Mouse (Mus musculus) left cerebral cortex, adult 8-10 months (tissue): ENCODE data around the gene Ppp1r9a. TPM values are rescaled to one million over a fixed set of nuclear protein-coding genes. Genes with fewer than 3 reads are reported as not detected.
"Not testable (repeated sequence)": the region's sequence is repeated elsewhere in the genome, so short reads cannot be mapped to it uniquely, and the experiment has no call there.

Source experiments
- DNase-seq, 2 experiments: peaks; one replicate each; pipeline ENCODE4 v3.0.0; 2022; ENCODE audit warnings: low spot score in 2 of 2
- total RNA-seq, 4 experiments: library from RNA; stranded (reverse); gene quantifications; 2 replicates each; pipeline ENCODE4 v1.2.4; 2022

Ppp1r9a gene
- total RNA-seq, result 100 to 1,000 TPM; 205 to 266 (median 234) TPM

DNA sequence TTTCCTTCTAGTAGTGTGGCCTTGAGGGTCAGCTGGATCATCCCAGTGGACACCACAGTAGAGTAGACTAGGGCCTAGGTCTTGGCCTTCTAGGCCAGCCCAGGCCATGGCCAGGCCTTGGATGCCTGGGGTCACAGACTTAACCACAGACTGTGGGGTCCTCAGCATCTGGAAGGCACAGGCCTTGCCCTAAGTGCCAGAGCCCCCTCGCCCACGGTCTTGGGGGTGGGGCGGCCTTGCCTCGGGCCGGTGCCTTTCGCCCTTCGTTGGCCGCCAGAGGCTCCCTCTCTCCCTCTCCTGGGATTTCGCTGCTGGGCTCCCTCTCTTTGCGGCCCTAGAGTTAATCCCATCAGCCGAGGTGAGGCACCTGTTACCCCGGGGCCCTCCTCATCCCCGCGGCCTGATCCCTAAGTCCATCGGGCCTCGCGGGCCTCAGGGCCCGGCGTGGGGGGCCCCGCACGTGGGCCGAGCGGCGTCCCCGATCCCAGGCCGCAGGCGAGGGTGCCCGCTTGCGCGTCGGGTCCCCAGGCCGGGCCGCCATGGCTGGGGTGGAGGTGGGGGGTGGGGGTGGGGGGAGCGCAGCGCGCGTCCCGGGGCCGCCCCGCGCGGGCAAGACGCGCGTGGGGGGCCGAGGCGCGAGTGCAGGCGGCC is at the start of gene Ppp1r9a:
Gene Ppp1r9a, plus strand, starts transcription at position 244 of the 651 bp plus-strand sequence.
- peak in 1 of 2 experiments; percentile 36 for DNase-seq

DNA sequence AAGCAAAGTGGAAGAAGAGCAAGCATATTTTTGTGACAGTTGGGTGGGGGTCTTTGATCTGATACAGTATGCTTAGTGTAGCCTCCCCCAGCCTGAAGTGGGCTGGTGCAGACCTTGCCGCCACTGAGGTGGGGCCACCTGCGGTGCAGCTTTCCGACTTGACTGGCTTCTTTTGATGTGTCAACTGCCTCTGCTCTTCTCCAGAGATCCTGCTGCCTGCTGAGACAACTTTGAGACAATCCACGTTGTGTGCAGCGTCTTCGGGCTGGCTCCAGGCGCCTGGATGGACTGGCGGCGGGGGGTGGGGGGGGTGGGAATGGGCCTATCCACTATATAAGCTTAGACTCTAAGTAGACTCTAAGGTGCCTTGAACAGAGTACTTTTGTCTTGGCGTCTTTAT is 47.5 kb upstream of the Ppp1r9a start:
- no peak for DNase-seq

DNA sequence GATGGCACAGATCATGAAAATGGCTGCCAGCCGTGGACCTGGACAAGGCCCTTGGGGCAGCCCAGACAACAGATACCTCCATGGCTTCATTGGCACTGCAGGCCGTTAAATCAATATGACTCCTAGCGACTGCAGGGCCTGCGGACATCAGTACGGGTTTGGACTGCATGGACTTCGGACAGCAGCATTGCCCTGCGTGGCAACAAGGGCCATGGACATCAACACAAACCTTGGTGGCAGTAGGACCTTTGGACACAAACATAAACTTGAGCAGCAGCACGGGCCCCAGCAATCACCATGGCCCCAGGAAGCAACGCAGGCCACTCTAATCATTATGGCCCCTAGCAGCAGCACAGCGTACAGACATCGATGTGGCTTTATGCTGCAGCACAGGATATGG is 45.8 kb upstream of the Ppp1r9a start:
- no peak for DNase-seq

DNA sequence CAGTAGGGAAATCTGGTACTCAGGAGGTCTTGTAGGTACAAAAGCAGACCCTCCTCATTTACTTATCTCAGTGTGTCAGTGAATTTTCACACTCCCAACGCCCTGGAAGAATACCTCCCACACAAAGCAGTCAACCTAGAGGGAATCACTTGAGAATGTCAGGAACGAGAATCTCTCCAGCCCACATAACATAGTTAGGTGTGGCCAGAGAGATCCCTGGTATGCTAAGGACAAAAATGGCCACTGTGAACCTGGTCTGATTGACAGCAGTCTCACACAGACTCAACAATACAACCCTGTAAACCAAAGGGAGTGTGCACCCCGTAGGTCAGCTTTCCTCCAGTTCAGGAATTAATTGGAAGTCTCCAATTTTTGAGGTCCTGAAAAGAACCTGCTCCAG is 18.4 kb upstream of the Ppp1r9a start:
- no peak for DNase-seq

DNA sequence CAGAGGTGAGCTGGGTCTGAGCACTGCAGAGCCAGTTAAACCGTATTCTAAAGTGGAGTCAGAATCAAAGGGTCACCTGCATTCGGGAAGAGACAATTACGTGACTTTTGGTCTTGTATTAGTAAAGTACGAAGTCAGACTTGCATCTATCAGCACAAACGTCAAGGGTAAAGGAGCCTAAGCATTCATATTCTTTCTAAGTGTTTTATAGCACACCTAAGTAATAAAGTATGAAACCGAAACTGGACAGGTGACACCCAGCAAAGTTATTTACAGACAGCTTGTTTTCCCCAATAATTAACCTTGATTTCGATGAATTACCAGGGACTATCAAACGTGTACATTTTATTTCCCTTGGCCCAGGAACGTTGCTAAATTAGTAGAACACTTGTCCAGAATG is 13.2 kb upstream of the Ppp1r9a start:
- DNase-seq, result no peak

DNA sequence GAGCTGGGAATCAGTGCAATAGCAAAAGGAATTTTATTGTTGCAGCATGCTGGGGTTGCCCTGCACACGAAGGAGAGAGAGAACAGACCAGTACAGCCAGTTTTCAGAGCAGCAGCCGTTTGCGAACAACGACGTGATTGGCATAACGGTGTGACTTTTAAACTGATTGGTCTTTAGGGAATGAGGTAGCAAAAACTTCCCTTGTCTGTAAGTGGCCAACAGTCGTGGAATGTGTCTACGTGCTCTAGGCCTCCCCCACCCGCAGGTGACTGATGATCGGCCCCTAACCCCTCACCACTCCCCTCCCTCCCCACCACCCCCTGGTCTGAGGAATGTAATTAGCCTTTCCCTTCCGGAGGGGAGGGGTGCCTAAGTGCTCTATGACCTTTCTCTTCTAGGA is 10.3 kb upstream of the Ppp1r9a start:
- DNase-seq, result no peak

DNA sequence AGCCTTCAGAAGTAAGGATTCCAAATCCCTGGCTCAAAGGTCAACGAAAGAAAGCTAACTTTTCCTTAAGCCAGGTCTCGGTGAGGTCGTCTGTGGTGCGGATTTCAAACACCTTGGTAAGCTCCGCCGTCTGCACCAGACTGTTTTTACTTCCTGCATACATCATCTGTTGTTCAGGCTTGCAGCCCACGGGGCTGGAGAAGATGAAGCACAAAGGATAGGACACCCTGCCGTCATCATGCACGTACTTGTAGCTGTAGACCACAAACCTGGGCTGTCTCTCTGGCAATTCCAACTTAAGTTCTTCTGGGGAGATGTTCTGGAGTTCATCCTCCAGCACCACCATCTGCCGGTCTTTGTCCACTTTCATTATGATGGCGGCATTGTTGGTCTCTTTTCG is 9.4 kb upstream of the Ppp1r9a start:
- not testable (repeated sequence) for DNase-seq

DNA sequence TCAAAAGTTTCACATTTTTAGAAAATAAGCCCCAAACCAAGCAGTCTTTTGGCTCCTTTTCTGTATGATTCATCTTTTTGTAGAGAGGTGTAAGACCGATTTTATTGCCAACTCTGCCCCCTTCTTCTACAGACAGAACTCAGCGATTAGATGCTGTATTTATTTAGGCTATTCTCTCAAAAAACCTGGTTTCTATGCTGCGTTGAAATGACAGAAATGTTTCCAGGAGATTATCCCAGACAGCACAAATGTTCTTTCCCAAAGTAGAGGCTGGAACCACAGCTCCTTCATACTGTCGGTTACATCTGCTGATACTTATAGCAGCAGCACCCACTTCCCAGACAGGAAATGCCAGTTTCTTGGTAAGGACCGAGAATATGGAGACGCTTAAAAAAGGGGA is 2.8 kb upstream of the Ppp1r9a start:
- DNase-seq, result peak in 1 of 2 experiments; percentile 43

DNA sequence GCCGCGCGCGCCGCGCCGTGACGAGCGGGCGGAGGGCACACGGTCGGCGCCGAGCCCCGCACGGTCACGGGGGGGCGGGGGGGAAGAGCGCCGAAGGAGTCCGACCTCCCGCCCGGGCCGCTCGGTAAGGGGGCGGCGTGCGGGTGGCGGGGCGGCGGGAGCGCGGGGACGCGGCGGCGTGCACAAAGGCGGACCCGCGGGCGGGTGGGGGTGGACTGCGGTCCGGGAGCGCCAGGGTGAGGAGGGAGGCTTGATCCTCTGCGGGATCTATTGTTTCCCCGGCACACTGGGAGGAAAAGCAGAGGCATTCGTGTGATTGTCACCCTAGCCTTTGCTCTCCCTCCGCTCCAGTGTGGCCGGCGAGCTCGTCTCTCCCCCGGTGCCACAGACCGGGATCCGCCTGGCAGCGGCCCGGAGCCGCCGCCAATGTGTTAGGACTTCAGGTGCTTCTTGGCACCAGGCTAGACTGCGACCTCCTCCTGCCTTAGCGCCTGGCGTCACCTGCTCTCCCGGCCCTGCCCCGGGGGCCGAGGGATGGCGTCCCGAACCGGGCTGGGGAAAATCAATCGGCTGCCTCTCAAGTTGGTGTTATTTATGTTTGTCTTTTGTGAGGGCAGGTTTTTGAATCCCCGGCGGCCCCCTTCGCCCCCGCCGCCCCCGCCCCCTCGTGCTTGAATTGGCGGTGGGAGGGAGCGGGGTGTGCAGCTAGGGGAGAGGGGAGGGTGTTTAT is 773 bp downstream of the Ppp1r9a start:
- DNase-seq, result peak; percentile 21 to 49

DNA sequence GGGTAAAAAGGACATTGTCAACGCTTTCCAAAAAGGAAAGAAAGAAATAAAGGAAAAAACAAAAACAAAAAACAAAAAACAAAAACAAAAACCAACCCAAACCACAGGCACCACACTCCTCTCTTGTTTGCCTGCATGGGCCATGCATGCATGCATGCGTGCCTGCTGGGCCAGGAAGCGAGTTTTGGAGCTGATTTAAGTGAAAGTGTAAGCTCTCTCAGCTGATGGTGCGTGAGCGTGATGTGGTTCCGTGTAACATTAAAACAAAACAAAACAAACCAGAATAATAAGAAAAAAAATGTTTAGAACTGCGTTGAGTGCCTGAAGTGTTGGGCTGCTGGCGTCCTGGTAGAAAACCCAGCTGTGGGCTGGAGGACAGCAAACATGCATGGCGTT is 1.3 kb downstream of the Ppp1r9a start:
- DNase-seq, result no peak

DNA sequence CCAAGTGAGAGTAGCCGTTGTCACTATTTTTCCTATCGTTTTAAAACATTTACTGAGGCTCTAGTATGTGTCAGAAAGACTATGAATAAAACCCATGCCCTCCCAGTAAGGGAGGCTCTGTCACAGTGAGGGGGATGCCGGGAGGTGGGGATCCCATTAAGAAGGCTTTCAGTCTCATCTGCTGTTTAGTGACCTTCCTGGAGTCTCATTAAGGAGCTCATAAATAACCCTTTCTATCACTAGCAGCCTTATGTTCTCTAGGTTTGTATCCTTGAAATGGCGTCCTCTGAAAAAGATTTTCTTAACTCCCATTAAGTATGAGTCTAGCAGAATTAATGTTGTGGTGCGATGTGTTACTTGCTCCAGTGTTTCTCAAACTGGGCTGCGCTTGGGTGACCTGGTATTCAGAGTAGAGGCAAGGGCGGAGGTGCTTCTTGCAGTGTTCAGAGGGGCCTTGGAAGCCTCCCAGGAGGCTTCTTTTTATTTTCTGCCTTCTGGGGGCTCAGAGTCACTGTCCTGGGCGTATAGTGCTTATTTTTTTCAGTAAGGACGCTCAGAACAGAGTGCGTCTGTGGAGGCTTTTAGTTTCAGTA is 7.4 kb downstream of the Ppp1r9a start:
- no peak for DNase-seq

DNA sequence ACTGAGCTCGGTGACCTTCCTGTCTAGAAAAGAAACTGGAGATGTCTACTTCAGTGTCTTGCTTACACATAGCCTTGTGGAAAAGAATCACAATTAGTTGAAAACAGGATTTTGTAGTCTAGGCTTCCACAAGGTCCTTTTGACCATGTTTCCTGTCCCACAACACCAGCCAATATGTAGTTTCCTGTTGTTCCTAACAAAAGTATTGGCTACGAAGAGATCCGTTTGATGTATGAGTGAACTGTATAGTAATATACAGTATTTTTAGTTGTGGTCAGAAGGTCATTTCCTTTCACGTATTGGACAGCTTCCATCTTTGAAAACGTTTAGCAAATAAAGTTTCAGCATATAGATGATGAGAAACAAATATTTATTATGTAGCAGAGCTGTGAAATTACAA is 15.8 kb downstream of the Ppp1r9a start:
- no peak for DNase-seq

DNA sequence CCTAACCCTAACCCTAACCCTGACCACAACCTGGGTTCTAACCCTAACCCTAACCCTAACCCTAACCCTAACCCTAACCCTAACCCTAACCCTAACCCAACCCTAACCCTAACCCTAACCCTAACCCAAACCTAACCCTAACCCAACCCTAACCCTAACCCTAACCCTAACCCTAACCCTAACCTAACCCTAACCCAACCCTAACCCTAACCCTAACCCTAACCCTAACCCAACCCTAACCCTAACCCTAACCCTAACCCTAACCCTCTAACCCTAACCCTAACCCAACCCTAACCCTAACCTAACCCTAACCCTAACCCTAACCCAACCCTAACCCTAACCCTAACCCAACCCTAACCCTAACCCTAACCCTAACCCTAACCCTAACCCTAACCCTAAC is 21.1 kb downstream of the Ppp1r9a start:
- not testable (repeated sequence) for DNase-seq

DNA sequence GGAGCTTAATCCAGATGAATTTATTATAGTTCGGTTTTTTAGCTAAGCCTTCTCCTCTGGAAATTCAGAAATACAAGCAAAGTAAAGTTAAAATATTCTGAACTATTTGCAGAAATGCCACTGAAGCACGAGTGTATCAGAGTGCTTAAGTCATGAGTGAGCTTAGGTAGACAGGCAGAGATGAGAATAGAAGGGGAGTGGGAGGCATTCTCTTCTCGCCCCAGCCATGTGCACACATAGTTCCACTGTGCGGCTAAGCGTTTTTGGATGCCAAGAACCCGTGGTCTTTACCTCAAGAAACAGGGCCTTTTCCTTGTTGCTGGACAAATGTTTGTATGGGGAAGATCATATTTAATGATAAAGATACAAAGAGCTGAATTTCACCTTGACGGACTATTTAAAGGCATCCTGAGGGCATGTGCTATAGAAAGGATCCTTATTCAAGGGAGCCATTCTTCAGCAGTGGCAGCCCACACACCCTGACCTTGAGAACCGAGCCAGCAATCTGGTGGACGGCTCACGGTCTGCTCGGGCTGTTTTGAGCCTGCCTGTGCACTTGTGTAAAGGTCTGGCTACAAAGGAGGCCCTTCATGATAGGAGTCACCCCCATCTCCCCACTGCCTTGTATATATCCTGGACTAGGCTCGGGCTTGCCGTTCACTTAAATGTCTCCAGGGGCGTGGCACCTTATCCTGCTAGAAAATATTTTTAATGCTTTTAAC is 23.4 kb downstream of the Ppp1r9a start:
- DNase-seq, result peak in 1 of 2 experiments; percentile 30

DNA sequence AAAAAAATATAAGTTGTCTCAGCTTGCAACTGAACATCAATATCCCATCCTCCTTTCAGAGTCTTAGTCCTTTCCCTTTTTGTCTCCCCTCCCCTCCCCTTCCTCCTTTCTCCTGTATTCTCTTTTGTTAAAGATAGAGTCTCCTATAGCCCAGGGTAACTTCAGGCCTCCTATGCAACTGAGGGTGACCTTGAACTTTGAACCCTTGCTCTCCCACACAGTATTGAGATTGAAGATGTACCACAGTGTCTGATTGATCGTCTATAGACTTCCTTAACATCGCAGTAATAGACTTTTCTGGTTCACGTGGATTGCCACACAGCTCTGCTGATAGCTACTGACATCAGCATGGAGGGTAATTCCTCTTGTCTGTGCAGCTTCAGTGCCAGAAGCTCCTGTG is 27.6 kb downstream of the Ppp1r9a start:
- DNase-seq, result no peak

DNA sequence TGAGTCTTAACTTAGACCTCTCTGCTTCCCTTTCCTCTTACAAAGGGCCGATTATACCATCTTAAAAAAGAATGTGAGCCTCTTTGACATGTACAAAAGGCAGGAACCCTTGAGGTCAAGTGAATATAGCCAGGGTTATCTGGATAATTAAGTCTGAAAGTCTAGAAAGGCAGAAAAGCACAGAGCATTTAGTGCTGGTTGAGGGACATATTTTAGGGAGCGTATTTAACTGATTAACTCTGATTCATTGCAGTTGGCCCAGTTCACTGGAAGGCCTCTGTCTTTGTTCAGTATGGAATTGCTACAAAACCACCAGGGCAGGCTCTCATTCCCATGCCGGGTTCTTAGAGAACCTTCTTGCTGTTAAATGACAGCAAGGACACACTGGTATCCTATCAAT is 36.2 kb downstream of the Ppp1r9a start:
- DNase-seq, result no peak

DNA sequence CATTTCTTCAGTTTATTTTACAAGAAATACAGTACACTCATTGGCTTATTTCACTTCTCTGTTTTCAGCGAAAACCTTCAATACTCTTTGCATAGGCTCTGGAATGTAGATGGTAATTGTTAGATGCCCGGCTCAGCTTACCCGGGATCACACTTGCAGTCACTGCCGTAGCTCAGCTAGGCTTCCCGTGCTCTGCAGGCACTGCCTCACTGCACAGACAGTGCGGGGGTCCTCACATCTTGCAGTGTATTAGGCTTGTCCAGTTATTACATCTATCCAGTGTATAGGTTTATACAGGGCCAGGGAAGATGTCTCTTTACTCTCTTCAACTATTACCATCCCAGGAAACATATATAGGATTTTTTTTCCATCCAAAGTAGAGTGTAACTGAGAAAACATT is 37.4 kb downstream of the Ppp1r9a start:
- no peak for DNase-seq

DNA sequence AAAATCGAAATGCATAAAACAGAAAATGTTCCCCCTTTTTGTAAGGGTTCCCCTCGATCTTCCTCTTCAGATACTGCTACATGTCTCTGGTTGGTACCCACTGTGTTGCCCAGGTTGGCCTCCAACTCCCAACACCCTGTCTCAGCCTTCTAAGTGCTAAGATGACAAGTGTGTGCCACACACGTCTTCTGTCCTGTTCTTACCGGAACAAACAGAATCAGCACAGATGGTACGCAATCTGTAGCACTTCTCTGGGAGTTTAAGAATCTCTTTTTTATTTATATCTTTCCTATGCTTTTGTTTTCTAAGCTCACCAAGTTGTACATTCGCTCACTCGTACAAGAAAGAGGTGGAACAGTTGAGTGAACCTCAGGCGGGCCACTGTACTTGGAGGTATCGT is 37.9 kb downstream of the Ppp1r9a start:
- DNase-seq, result peak in 1 of 2 experiments; percentile 29

DNA sequence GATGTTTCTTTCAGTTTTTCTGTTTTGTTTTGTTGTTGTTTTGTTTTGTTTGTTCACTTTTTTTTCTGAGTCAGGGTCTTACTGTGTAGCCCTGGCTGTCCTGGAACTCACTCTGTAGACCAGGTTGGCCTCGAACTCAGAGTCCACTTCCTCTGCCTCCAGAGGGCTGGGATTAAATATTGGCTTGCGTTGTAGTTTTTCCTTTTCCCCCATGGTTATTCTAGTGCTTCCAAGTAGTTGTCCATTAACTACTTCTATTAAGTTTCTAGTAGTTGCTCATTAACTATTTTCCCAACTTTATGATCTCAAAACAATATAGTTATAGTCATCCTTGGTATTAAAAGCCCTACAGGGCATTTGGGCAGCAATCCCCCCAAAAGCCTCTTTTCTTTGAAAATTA is 41.1 kb downstream of the Ppp1r9a start:
- DNase-seq, result no peak

DNA sequence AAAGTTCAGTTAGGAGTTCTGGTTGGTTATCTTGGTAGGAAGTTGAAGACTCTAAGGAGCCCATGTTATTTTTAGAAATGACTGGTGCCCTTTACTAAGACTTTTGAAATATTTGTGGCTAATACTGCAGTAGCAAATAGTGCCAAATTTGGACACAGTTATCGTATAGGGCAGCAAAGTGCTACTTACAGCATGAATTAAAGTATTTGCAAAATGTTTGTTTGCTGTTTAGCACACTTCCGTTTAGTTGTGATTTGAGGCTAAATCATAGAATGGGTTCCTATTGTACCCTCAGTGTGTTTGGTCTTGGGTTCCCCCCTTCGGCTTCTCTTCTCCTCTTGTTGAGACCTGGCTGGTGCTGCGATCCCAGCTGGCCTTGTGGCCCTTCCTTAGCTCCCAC is 45.3 kb downstream of the Ppp1r9a start:
- no peak for DNase-seq

DNA sequence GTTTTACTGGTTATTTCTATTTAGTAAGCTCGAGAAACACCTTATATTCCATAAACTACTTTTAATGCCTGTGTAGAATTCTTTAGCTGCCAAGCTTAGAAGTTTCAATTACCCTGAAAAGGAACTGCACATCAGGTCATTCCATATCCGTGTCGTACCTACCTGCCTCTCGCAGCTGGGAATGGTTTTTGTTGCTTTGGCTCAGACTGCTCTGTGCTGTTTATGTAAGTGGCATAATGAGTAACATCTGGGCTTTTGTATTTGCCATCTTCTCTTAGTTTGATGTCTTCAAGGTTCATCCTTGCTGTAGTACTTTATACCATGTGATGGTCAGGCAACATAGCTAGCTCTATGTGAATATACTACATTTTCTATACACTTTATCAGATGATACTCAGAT is 47.0 kb downstream of the Ppp1r9a start:
- DNase-seq, result no peak
